Mouse (Mus musculus): ENCODE results near the gene Ralgds. TPM values are rescaled to one million over a fixed set of nuclear protein-coding genes. Genes with fewer than 3 reads are reported as not detected.

Ralgds gene
- total and polyA plus RNA-seq, 2 experiments from 2014 or later, result 76.8 to 197 TPM

DNA sequence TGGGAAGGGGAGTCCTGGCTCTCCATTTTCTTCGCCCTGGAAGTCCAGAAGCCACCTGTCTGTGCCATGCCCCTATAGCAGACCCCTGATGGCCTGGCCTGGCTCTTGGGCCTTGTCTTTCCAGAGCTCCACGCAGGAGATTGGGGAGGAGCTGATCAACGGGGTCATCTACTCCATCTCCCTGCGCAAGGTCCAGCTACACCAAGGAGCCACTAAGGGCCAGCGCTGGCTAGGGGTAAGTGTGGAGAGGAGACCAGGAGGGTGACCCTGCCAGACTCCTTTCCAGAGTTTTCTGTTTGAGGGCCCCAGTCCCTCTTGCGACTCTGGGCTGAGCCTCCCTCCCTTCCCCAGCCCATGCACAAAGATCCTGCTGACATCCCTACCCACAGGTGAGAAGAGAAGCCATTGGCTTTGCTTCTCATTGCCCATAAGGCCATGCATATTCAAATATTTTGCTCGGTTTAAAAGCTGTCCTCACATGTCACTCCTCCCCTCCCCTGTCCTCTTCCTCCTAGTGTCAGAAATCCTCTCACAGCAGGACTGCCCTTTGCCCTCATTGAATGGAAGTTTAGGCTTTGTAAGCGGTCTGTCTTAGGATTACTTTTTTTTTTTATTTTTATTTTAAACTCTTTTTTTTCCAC lies 27.8 kb downstream of the Ralgds start:
- 82% methylated on average over 8 of the region's 8 CpGs for WGBS
- no peak overlapping the region for H3K4me3 ChIP-seq (ENCODE audit: low read depth, low read length)
- no peak overlapping the region for H3K4me2 ChIP-seq (ENCODE audit: low read depth)
- H3K9ac ChIP-seq, result no peak overlapping the region
- no peak for TF ChIP-seq CTCF (IDR thresholded peaks at IDR 0.05; ENCODE audit: low read depth)
- H3K36me3 ChIP-seq (ENCODE audit: insufficient read depth), result peaks cover 51% of the 10 kb centered on the region
- H3K4me1 ChIP-seq (ENCODE audit: insufficient read depth), result peaks cover 37% of the 10 kb centered on the region
- no peaks in the 10 kb centered on the region for H3K9me3 ChIP-seq (ENCODE audit: low read length)
- H3K27me3 ChIP-seq (ENCODE audit: insufficient read depth, low read length), result no peaks in the 10 kb centered on the region
- no peak overlapping the region for H3K27ac ChIP-seq (ENCODE audit: low read depth, low read length)
- no peak for DNase-seq
- ATAC-seq, result no peak

DNA sequence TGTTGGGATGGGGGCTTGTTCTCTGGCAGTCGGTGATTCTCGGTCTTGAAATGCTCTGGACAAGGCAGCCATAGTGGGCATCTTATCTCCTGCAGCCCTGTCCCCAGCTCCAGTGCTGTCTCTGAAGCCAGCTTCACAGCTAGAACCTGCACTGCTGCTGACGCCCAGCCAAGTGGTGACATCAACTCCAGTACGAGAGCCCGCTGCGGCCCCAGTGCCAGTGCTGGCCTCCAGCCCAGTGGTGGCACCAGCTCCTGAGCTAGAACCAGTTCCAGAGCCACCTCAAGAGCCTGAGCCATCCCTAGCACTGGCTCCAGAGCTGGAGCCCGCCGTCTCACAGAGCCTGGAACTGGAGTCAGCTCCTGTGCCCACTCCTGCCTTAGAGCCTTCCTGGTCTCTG lies 31.0 kb downstream of the Ralgds start:
- Histone ChIP-seq H3K27ac (ENCODE audit: low read depth, low read length) (no peak overlapping the region), H3K9ac (no peak overlapping the region), H3K9me3 (ENCODE audit: low read length) (no peaks in the 10 kb centered on the region), H3K27me3 (ENCODE audit: insufficient read depth, low read length) (no peaks in the 10 kb centered on the region), H3K4me3 (ENCODE audit: low read depth, low read length) (no peak overlapping the region), H3K4me2 (ENCODE audit: low read depth) (no peak overlapping the region), H3K36me3 (ENCODE audit: insufficient read depth) (peaks cover 80% of the 10 kb centered on the region), H3K4me1 (ENCODE audit: insufficient read depth) (peaks cover 8% of the 10 kb centered on the region)
- no peak for DNase-seq
- no peak for ATAC-seq
- no peak for TF ChIP-seq CTCF (IDR thresholded peaks at IDR 0.05; ENCODE audit: low read depth)
- 60% methylated on average over 8 of the region's 8 CpGs for WGBS

DNA sequence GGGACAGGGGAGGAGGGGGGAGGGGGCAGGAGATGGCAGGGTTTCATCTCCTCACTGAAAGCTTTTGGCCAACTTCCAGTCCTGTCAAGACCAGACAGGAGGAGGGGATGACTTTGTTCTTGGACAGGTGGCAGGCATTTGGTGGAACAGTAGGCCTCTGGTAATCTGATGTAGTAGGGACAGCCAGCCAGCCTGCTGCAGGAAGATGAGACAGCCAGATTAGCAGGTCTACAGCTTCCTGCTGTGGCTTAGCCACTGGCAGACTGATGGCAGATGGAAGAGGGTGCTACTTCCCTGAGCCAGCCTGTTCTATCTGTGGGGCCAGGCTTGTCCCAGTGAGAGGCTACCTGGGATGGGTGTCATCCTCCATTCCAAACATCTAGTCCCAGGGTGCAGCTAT lies 33.1 kb downstream of the Ralgds start:
- H3K27ac ChIP-seq (ENCODE audit: low read depth, low read length), result 0 out of 2 replicates have a peak overlapping the region, but pooled peaks have one; percentile 21
- H3K36me3 ChIP-seq (ENCODE audit: insufficient read depth), result peaks cover 93% of the 10 kb centered on the region
- H3K4me2 ChIP-seq (ENCODE audit: low read depth), result no peak overlapping the region
- TF ChIP-seq CTCF (IDR thresholded peaks at IDR 0.05; ENCODE audit: low read depth), result no peak
- ATAC-seq (no peak), DNase-seq (no peak)
- H3K4me3 ChIP-seq (ENCODE audit: low read depth, low read length), result no peak overlapping the region
- H3K9me3 ChIP-seq (ENCODE audit: low read length), result no peaks in the 10 kb centered on the region
- no peaks in the 10 kb centered on the region for H3K27me3 ChIP-seq (ENCODE audit: insufficient read depth, low read length)
- H3K9ac ChIP-seq, result no peak overlapping the region
- H3K4me1 ChIP-seq (ENCODE audit: insufficient read depth), result no peaks in the 10 kb centered on the region

- no peak overlapping the region for H3K27ac ChIP-seq (ENCODE audit: low read depth, low read length)
- H3K9ac ChIP-seq, result no peak overlapping the region
- H3K9me3 ChIP-seq (ENCODE audit: low read length), result no peaks in the 10 kb centered on the region
- no peak overlapping the region for H3K4me3 ChIP-seq (ENCODE audit: low read depth, low read length)
- H3K4me1 ChIP-seq (ENCODE audit: insufficient read depth), result no peaks in the 10 kb centered on the region
- no peak for TF ChIP-seq CTCF (IDR thresholded peaks at IDR 0.05; ENCODE audit: low read depth)
- H3K4me2 ChIP-seq (ENCODE audit: low read depth), result no peak overlapping the region
- H3K36me3 ChIP-seq (ENCODE audit: insufficient read depth), result peaks cover 96% of the 10 kb centered on the region
- no peaks in the 10 kb centered on the region for H3K27me3 ChIP-seq (ENCODE audit: insufficient read depth, low read length)
- DNase-seq (no peak), ATAC-seq (no peak)
- WGBS, result 83% methylated on average over 6 of the region's 6 CpGs
These were observed 33.6 kb downstream of the Ralgds start for GRCm38 (mm10) chr2:28546560-28546959.

DNA sequence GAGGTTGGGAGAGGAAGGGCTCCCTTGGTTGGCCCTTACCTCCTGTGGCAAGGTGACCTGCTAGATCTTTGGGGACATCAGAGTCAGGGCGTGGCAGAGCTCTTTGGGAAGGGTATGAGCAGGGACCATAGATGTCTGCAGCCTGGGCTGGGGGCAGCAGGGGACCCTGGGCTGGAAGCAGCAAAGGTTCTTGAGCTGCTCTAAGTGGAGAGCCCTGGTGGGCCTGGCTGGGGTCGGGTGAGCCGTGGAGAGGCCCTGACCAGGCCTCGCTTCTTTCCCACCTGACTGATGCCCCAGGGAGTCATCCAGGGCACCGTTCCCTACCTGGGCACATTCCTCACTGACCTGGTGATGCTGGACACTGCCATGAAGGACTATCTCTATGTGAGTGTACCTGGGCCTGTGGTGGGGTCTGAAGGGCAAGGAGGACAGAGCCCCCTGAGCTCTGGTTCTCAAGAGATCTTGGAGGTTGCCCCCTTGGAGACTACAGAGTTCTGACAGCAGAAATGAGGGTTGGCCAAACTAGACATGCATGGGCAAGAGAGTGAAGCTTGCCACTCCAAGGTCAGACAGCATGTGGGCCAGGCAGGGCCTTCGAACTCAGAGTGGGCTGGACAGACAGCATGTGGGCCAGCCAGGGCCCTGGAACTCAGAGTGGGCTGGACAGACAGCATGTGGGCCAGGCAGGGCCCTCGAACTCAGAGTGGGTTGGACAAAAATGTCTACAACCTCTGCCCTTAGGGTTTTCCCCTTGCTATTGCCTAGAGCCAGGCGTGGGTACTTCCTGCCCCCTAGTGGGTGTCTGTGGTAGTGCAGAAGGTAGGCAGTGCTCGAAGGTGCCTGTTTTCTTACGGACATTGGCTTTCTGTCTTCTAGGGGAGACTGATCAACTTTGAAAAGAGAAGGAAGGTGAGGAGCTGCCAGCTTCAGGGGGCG lies 34.6 kb downstream of the Ralgds start:
- Histone ChIP-seq H3K4me2 (ENCODE audit: low read depth) (no peak overlapping the region), H3K27me3 (ENCODE audit: insufficient read depth, low read length) (no peaks in the 10 kb centered on the region), H3K27ac (ENCODE audit: low read depth, low read length) (no peak overlapping the region), H3K4me3 (ENCODE audit: low read depth, low read length) (no peak overlapping the region), H3K9ac (no peak overlapping the region), H3K4me1 (ENCODE audit: insufficient read depth) (no peaks in the 10 kb centered on the region), H3K36me3 (ENCODE audit: insufficient read depth) (peaks cover 96% of the 10 kb centered on the region), H3K9me3 (ENCODE audit: low read length) (no peaks in the 10 kb centered on the region)
- ATAC-seq, result peak; percentile 67; the same call in 1 of the 2 replicates
- 53% methylated on average over 11 of the region's 11 CpGs for WGBS
- TF ChIP-seq CTCF (IDR thresholded peaks at IDR 0.05; ENCODE audit: low read depth), result peak; percentile 98
- DNase-seq, result peak; percentile 83

DNA sequence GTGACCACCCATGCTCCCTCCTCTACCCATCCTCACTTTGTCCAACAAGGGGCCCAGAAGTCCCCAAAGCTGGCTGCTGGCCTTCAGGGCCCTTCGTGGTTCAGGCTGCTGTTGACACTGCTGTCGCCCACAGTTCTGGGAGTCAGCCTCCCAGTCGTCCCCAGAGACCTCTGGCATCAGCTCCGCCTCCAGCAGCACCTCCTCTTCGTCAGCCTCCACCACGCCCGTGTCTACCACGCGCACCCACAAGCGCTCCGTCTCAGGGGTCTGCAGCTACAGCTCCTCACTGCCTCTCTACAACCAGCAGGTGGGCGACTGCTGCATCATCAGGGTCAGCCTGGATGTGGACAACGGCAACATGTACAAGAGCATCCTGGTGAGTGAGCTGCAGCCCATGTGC lies 36.2 kb downstream of the Ralgds start:
- H3K9ac ChIP-seq, result no peak overlapping the region
- peaks cover 95% of the 10 kb centered on the region for H3K36me3 ChIP-seq (ENCODE audit: insufficient read depth)
- 92% methylated on average over 13 of the region's 13 CpGs for WGBS
- ATAC-seq, result no peak
- no peak overlapping the region for H3K4me2 ChIP-seq (ENCODE audit: low read depth)
- H3K4me3 ChIP-seq (ENCODE audit: low read depth, low read length), result no peak overlapping the region
- H3K27me3 ChIP-seq (ENCODE audit: insufficient read depth, low read length), result no peaks in the 10 kb centered on the region
- TF ChIP-seq CTCF (IDR thresholded peaks at IDR 0.05; ENCODE audit: low read depth), result no peak
- no peak for DNase-seq
- H3K9me3 ChIP-seq (ENCODE audit: low read length), result no peaks in the 10 kb centered on the region
- no peak overlapping the region for H3K27ac ChIP-seq (ENCODE audit: low read depth, low read length)
- no peaks in the 10 kb centered on the region for H3K4me1 ChIP-seq (ENCODE audit: insufficient read depth)

DNA sequence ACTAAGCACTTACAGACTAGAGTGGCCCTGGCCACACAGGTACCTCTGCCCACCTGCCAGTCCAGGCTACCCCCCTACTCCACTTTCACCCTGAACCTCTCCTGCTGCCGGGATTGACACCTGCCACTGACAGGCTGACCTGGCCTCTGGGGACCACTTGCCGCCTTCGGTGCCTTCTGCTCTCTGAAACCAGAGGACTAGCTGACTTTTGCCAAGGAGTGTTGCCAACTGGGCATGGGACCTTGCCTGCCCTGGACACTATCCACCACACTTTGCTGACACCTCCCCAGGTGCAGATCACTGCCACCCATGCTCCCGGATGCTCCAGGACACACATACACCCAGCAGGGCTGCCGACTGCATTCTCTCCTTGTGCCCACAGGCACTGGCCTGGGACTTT lies 39.4 kb downstream of the Ralgds start:
- DNase-seq (no peak), ATAC-seq (no peak)
- H3K9ac ChIP-seq, result no peak overlapping the region
- H3K27me3 ChIP-seq (ENCODE audit: insufficient read depth, low read length), result no peaks in the 10 kb centered on the region
- no peaks in the 10 kb centered on the region for H3K4me1 ChIP-seq (ENCODE audit: insufficient read depth)
- H3K36me3 ChIP-seq (ENCODE audit: insufficient read depth), result peaks cover 66% of the 10 kb centered on the region
- 97% methylated on average over 5 of the region's 5 CpGs for WGBS
- no peak for TF ChIP-seq CTCF (IDR thresholded peaks at IDR 0.05; ENCODE audit: low read depth)
- no peaks in the 10 kb centered on the region for H3K9me3 ChIP-seq (ENCODE audit: low read length)
- no peak overlapping the region for H3K4me2 ChIP-seq (ENCODE audit: low read depth)
- no peak overlapping the region for H3K4me3 ChIP-seq (ENCODE audit: low read depth, low read length)
- no peak overlapping the region for H3K27ac ChIP-seq (ENCODE audit: low read depth, low read length)
